In the genomic region with DNA sequence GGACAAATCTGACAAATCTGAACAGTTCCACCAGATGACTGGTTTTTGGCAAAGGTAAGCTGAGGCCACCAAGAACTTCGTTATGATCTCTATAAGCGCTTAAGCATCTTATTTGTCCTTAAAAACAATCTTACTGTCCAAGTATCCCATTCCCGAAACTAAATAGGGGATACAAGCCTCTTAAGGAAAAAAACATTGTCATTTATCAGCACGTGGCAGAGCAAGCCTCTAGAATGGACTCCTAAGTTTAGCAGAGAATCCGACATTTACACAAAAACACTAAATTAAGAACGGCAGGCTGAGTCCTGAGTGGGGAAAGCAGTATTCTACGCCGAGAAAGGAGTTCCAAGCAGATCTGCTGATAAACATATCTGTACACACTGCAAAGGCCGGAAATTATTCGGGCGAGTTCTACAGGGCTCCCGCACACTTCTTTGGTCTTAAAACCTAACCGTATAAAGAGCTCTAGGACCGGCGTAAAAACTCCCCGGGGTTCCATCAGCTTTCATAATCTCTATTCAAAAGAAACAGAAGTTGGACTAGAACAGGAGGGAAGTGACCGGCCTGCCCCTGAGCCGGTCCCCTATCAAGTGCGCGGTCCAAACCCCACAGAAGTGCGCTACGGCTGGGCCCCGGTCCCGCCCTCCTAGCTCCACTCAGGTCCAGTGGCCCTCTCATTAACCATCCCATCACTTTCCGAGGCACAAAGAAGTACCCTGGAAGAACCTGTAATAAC, we compare ENCODE assay signal across 8 mouse cellular contexts. TPM values are rescaled to one million over a fixed set of nuclear protein-coding genes. Genes with fewer than 3 reads are reported as not detected.
A peak's percentile ranks its signal among the peaks of the same experiment; 100 is the strongest.
DNase-seq lines count a peak whose midpoint lies in the region; ATAC-seq and TF ChIP-seq lines count a peak whose summit lies in the region.

No protein-coding gene starts in this region.

- H3K9ac ChIP-seq in embryonic facial prominence, embryonic 15.5 days: no peak overlapping the region
- H3K9ac ChIP-seq in intestine, postnatal 0 days (ENCODE audit: low read depth, low read length): peak overlapping the region; percentile 87

- no peaks in the 10 kb centered on the region for H3K9me3 ChIP-seq in embryonic facial prominence, embryonic 15.5 days (replicated peaks)
- no peaks in the 10 kb centered on the region for H3K9me3 ChIP-seq in intestine, postnatal 0 days (ENCODE audit: control insufficient read depth)

- peak overlapping the region; percentile 95 for H3K4me2 ChIP-seq in embryonic facial prominence, embryonic 15.5 days (replicated peaks)
- peak overlapping the region; percentile 80 for H3K4me2 ChIP-seq in intestine, postnatal 0 days (replicated peaks; ENCODE audit: low read depth)

- H3K4me1 ChIP-seq in embryonic facial prominence, embryonic 15.5 days: peaks cover 28% of the 10 kb centered on the region
- no peaks in the 10 kb centered on the region for H3K4me1 ChIP-seq in intestine, postnatal 0 days (replicated peaks; ENCODE audit: control insufficient read depth, insufficient read depth, low read length)

- no peaks in the 10 kb centered on the region for H3K36me3 ChIP-seq in embryonic facial prominence, embryonic 15.5 days
- no peaks in the 10 kb centered on the region for H3K36me3 ChIP-seq in intestine, postnatal 0 days (ENCODE audit: control insufficient read depth, insufficient read depth)

- H3K27me3 ChIP-seq in embryonic facial prominence, embryonic 15.5 days: peaks cover 23% of the 10 kb centered on the region
- no peaks in the 10 kb centered on the region for H3K27me3 ChIP-seq in intestine, postnatal 0 days (replicated peaks; ENCODE audit: control insufficient read depth, insufficient read depth, low read length)

- H3K27ac ChIP-seq in embryonic facial prominence, embryonic 15.5 days (replicated peaks): no peak overlapping the region
- H3K27ac ChIP-seq in intestine, postnatal 0 days (ENCODE audit: low read depth, low read length): peak overlapping the region; percentile 95; the same call in 1 of the 2 replicates

- 18% methylated on average over 25 of the region's 25 CpGs for WGBS in embryonic facial prominence, embryonic 15.5 days
- WGBS in intestine, postnatal 0 days: 20% methylated on average over 25 of the region's 25 CpGs

- H3K4me3 ChIP-seq in embryonic facial prominence, embryonic 15.5 days (replicated peaks): peak overlapping the region; percentile 76
- H3K4me3 ChIP-seq in intestine, postnatal 0 days (ENCODE audit: low read depth, low read length): peak overlapping the region; percentile 79

- DNase-seq in spleen, postnatal 10 days (ENCODE audit: low spot score in 2 of 2): peak; percentile 45 to 55
- DNase-seq in spleen, postnatal 14 days (ENCODE audit: low spot score in 2 of 2): no peak
- DNase-seq in thymus, postnatal 4 days: peak; percentile 56
- DNase-seq in cerebellum, adult 18-20 months: no peak
- no peak for DNase-seq in urinary bladder, adult 18-20 months (ENCODE audit: low spot score in 2 of 2)

- no peak for ATAC-seq in embryonic facial prominence, embryonic 15.5 days (ENCODE audit: insufficient number of reproducible peaks, low FRiP score, low TSS enrichment, low read depth)
- ATAC-seq in intestine, postnatal 0 days: no peak
- ATAC-seq in megakaryocyte-erythroid progenitor cell, adult 5-6 weeks (replicated peaks; ENCODE audit: low FRiP score, low TSS enrichment, poor library complexity, severe bottlenecking): peak; percentile 35; the same call in 1 of the 2 replicates

- TF ChIP-seq CTCF in intestine, postnatal 0 days (IDR thresholded peaks at IDR 0.05; ENCODE audit: low read depth): no peak

RNA-seq across cellular contexts. Expression of a gene that starts 2.9 kb away (rescaled TPM):
- polyA plus RNA-seq in embryonic facial prominence, embryonic 15.5 days (2015; fragmentation: Nextera tagmentation; extraction: Ambion mirVana): 9.1 and 11.7 TPM in 2 replicates
- 13.8 and 15.1 TPM in 2 replicates for polyA plus RNA-seq in intestine, postnatal 0 days (2015; fragmentation: Nextera tagmentation; extraction: Ambion mirVana)
- 7.1 and 24.3 TPM in 2 replicates for total RNA-seq in megakaryocyte-erythroid progenitor cell, adult 5-6 weeks (2014; fragmentation: Nextera tagmentation)
- total RNA-seq in megakaryocyte-erythroid progenitor cell, adult 5-6 weeks (2017): 21.1 and 22.0 TPM in 2 replicates

Comparison
In these comparisons a context has a peak if more than half of its experiments do, and no peak if none do; other contexts are left out.
1. DNase-seq: peak in spleen, postnatal 10 days (2 of 2) and thymus, postnatal 4 days (single experiment); none in spleen, postnatal 14 days (0 of 2), cerebellum, adult 18-20 months (0 of 2) and urinary bladder, adult 18-20 months (0 of 2).